Mouse (Mus musculus): Measurements from ENCODE around the gene Ift172.

The Ift172 gene

GRCm38 (mm10) chr5:31257616-31258015 is 33.3 kb downstream of the Ift172 start:
- no peak for DNase-seq (ENCODE audit: low read depth, low spot score)

GRCm38 (mm10) chr5:31255971-31256370 is 34.9 kb downstream of the Ift172 start:
- peak; percentile 31 for DNase-seq (ENCODE audit: low read depth, low spot score)

- no peak for DNase-seq (ENCODE audit: low read depth, low spot score)
Observed at GRCm38 (mm10) chr5:31255381-31255780, 35.5 kb downstream of the Ift172 start.

- DNase-seq (ENCODE audit: low read depth, low spot score), result no peak
Observed at GRCm38 (mm10) chr5:31254901-31255300, 36.0 kb downstream of the Ift172 start.

- DNase-seq (ENCODE audit: low read depth, low spot score), result no peak
Observed at GRCm38 (mm10) chr5:31254452-31254851, 36.5 kb downstream of the Ift172 start.

GRCm38 (mm10) chr5:31253806-31254205 is 37.1 kb downstream of the Ift172 start:
- DNase-seq (ENCODE audit: low read depth, low spot score), result no peak

GRCm38 (mm10) chr5:31252795-31253545 is 37.9 kb downstream of the Ift172 start:
- no peak for DNase-seq (ENCODE audit: low read depth, low spot score)

- no peak for DNase-seq (ENCODE audit: low read depth, low spot score)
Observed at GRCm38 (mm10) chr5:31252151-31252550, 38.8 kb downstream of the Ift172 start.

- peak; percentile 72 for DNase-seq (ENCODE audit: low read depth, low spot score)
Observed at GRCm38 (mm10) chr5:31251541-31252101, 39.3 kb downstream of the Ift172 start, which contains the start of gene Krtcap3. Krtcap3 (plus strand) TSS chr5:31251691.

- no peak for DNase-seq (ENCODE audit: low read depth, low spot score)
Observed at GRCm38 (mm10) chr5:31250716-31251115, 40.2 kb downstream of the Ift172 start.

- DNase-seq (ENCODE audit: low read depth, low spot score), result no peak
Observed at GRCm38 (mm10) chr5:31242191-31242590, 48.7 kb downstream of the Ift172 start.

- DNase-seq (ENCODE audit: low read depth, low spot score), result peak; percentile 25
Observed at GRCm38 (mm10) chr5:31241522-31242034, 49.3 kb downstream of the Ift172 start.

GRCm38 (mm10) chr5:31240637-31241521 is 50.0 kb downstream of the Ift172 start, which contains the start of the genes Nrbp1 and Gm9970:
Nrbp1 (plus strand) TSS chr5:31240864.
Gm9970 (minus strand) TSS chr5:31241232.
- peak; percentile 98 for DNase-seq (ENCODE audit: low read depth, low spot score)

- peak; percentile 63 for DNase-seq (ENCODE audit: low read depth, low spot score)
Observed at GRCm38 (mm10) chr5:31226641-31227040, 64.3 kb downstream of the Ift172 start.

- no peak for DNase-seq (ENCODE audit: low read depth, low spot score)
Observed at GRCm38 (mm10) chr5:31222696-31223095, 68.2 kb downstream of the Ift172 start.

GRCm38 (mm10) chr5:31221304-31221945 is 69.5 kb downstream of the Ift172 start:
- peak; percentile 53 for DNase-seq (ENCODE audit: low read depth, low spot score)

GRCm38 (mm10) chr5:31220448-31221303 is 70.2 kb downstream of the Ift172 start, which contains the start of gene Ppm1g:
Ppm1g (minus strand) TSS chr5:31220687.
- DNase-seq (ENCODE audit: low read depth, low spot score), result peak; percentile 98

- no peak for DNase-seq (ENCODE audit: low read depth, low spot score)
Observed at GRCm38 (mm10) chr5:31219911-31220447, 70.9 kb downstream of the Ift172 start.

GRCm38 (mm10) chr5:31219474-31219873 is 71.4 kb downstream of the Ift172 start:
- DNase-seq (ENCODE audit: low read depth, low spot score), result no peak

GRCm38 (mm10) chr5:31219070-31219469 is 71.8 kb downstream of the Ift172 start:
- DNase-seq (ENCODE audit: low read depth, low spot score), result peak; percentile 58
